Mouse (Mus musculus): ENCODE measurements at regions not wholly inside any gene's neighbourhood (a gene's known extent, or its start where the extent isn't known, plus 50 kb on each side); places are given as distances from the start of the nearest gene placed in this dataset.
A peak's percentile ranks its signal among the peaks of the same experiment; 100 is the strongest.

GRCm38 (mm10) chr13:70969596-70969995, 128.0 kb upstream of the Adamts16 start:
- ATAC-seq (ENCODE audit: low read depth) (no peak), DNase-seq (ENCODE audit: low spot score) (no peak)
- Histone ChIP-seq H3K27ac (replicated peaks; ENCODE audit: low read depth, low read length) (no peak overlapping the region), H3K4me3 (ENCODE audit: low read depth, low read length) (no peak overlapping the region), H3K4me2 (ENCODE audit: low read depth, low read length) (no peak overlapping the region), H3K4me1 (ENCODE audit: control insufficient read depth, insufficient read depth, low read length) (no peaks in the 10 kb centered on the region), H3K36me3 (ENCODE audit: control insufficient read depth, insufficient read depth, low read length) (no peaks in the 10 kb centered on the region), H3K9me3 (ENCODE audit: control insufficient read depth, low read length) (no peaks in the 10 kb centered on the region), H3K9ac (ENCODE audit: low read depth, low read length) (no peak overlapping the region), H3K27me3 (replicated peaks; ENCODE audit: control insufficient read depth, insufficient read depth, low read length) (no peaks in the 10 kb centered on the region)
- 47% methylated on average over 9 of the region's 9 CpGs for WGBS

- H3K9ac ChIP-seq (ENCODE audit: low read depth, low read length), result no peak overlapping the region
- no peak for DNase-seq (ENCODE audit: low spot score)
- no peak overlapping the region for H3K27ac ChIP-seq (replicated peaks; ENCODE audit: low read depth, low read length)
- no peak overlapping the region for H3K4me3 ChIP-seq (ENCODE audit: low read depth, low read length)
- no peak for ATAC-seq (ENCODE audit: low read depth)
- no peaks in the 10 kb centered on the region for H3K9me3 ChIP-seq (ENCODE audit: control insufficient read depth, low read length)
- H3K27me3 ChIP-seq (replicated peaks; ENCODE audit: control insufficient read depth, insufficient read depth, low read length), result no peaks in the 10 kb centered on the region
- H3K4me1 ChIP-seq (ENCODE audit: control insufficient read depth, insufficient read depth, low read length), result no peaks in the 10 kb centered on the region
- no peaks in the 10 kb centered on the region for H3K36me3 ChIP-seq (ENCODE audit: control insufficient read depth, insufficient read depth, low read length)
- 52% methylated on average over 3 of the region's 3 CpGs for WGBS
- H3K4me2 ChIP-seq (ENCODE audit: low read depth, low read length), result no peak overlapping the region
These were observed 126.2 kb upstream of the Adamts16 start for GRCm38 (mm10) chr13:70967781-70968180.

- Histone ChIP-seq H3K4me2 (ENCODE audit: low read depth, low read length) (no peak overlapping the region), H3K4me3 (ENCODE audit: low read depth, low read length) (no peak overlapping the region), H3K9me3 (ENCODE audit: control insufficient read depth, low read length) (no peaks in the 10 kb centered on the region), H3K27me3 (replicated peaks; ENCODE audit: control insufficient read depth, insufficient read depth, low read length) (no peaks in the 10 kb centered on the region; the same call in 1 of the 2 replicates), H3K27ac (replicated peaks; ENCODE audit: low read depth, low read length) (no peak overlapping the region), H3K9ac (ENCODE audit: low read depth, low read length) (no peak overlapping the region), H3K4me1 (ENCODE audit: control insufficient read depth, insufficient read depth, low read length) (no peaks in the 10 kb centered on the region), H3K36me3 (ENCODE audit: control insufficient read depth, insufficient read depth, low read length) (no peaks in the 10 kb centered on the region)
- 72% methylated on average over 2 of the region's 2 CpGs for WGBS
- DNase-seq (ENCODE audit: low spot score), result no peak
- no peak for ATAC-seq (ENCODE audit: low read depth)
These were observed 121.8 kb upstream of the Adamts16 start for GRCm38 (mm10) chr13:70963384-70963783.

GRCm38 (mm10) chr13:70934309-70935037, 92.9 kb upstream of the Adamts16 start:
- Histone ChIP-seq H3K27me3 (replicated peaks; ENCODE audit: control insufficient read depth, insufficient read depth, low read length) (no peaks in the 10 kb centered on the region), H3K4me1 (ENCODE audit: control insufficient read depth, insufficient read depth, low read length) (peaks cover 3% of the 10 kb centered on the region; the same call in 1 of the 2 replicates), H3K9me3 (ENCODE audit: control insufficient read depth, low read length) (no peaks in the 10 kb centered on the region), H3K4me2 (ENCODE audit: low read depth, low read length) (no peak overlapping the region), H3K9ac (ENCODE audit: low read depth, low read length) (no peak overlapping the region), H3K27ac (replicated peaks; ENCODE audit: low read depth, low read length) (no peak overlapping the region), H3K36me3 (ENCODE audit: control insufficient read depth, insufficient read depth, low read length) (no peaks in the 10 kb centered on the region), H3K4me3 (ENCODE audit: low read depth, low read length) (no peak overlapping the region)
- WGBS, result 31% methylated on average over 7 of the region's 7 CpGs
- ATAC-seq (ENCODE audit: low read depth) (no peak), DNase-seq (ENCODE audit: low spot score) (peak; percentile 48)

- WGBS, result 86% methylated on average over 1 of the region's 1 CpGs
- ATAC-seq (ENCODE audit: low read depth), result no peak
These were observed 72.2 kb upstream of the Adamts16 start for GRCm38 (mm10) chr13:70913834-70914233.

GRCm38 (mm10) chr13:70910934-70911333, 69.3 kb upstream of the Adamts16 start:
- H3K9ac ChIP-seq (ENCODE audit: low read depth, low read length), result no peak overlapping the region
- no peaks in the 10 kb centered on the region for H3K9me3 ChIP-seq (ENCODE audit: control insufficient read depth, low read length)
- 0 out of 2 replicates have a peak, but pooled peaks cover 2% of the 10 kb centered on the region for H3K4me1 ChIP-seq (ENCODE audit: control insufficient read depth, insufficient read depth, low read length)
- no peak overlapping the region for H3K4me3 ChIP-seq (ENCODE audit: low read depth, low read length)
- H3K27me3 ChIP-seq (replicated peaks; ENCODE audit: control insufficient read depth, insufficient read depth, low read length), result no peaks in the 10 kb centered on the region
- H3K4me2 ChIP-seq (ENCODE audit: low read depth, low read length), result no peak overlapping the region
- DNase-seq (ENCODE audit: low spot score), result no peak
- H3K36me3 ChIP-seq (ENCODE audit: control insufficient read depth, insufficient read depth, low read length), result no peaks in the 10 kb centered on the region
- H3K27ac ChIP-seq (replicated peaks; ENCODE audit: low read depth, low read length), result no peak overlapping the region
- no peak for ATAC-seq (ENCODE audit: low read depth)

More at GRCm38 (mm10) chr13:70913834-70914233, 72.2 kb upstream of the Adamts16 start:
- Histone ChIP-seq H3K9ac (ENCODE audit: low read depth, low read length) (no peak overlapping the region), H3K4me2 (ENCODE audit: low read depth, low read length) (no peak overlapping the region), H3K27me3 (replicated peaks; ENCODE audit: control insufficient read depth, insufficient read depth, low read length) (no peaks in the 10 kb centered on the region), H3K9me3 (ENCODE audit: control insufficient read depth, low read length) (no peaks in the 10 kb centered on the region), H3K4me1 (ENCODE audit: control insufficient read depth, insufficient read depth, low read length) (0 out of 2 replicates have a peak, but pooled peaks cover 2% of the 10 kb centered on the region), H3K36me3 (ENCODE audit: control insufficient read depth, insufficient read depth, low read length) (no peaks in the 10 kb centered on the region), H3K27ac (replicated peaks; ENCODE audit: low read depth, low read length) (no peak overlapping the region), H3K4me3 (ENCODE audit: low read depth, low read length) (no peak overlapping the region)
- DNase-seq (ENCODE audit: low spot score), result no peak

- no peaks in the 10 kb centered on the region for H3K36me3 ChIP-seq (ENCODE audit: control insufficient read depth, insufficient read depth, low read length)
- DNase-seq (ENCODE audit: low spot score) (no peak), ATAC-seq (ENCODE audit: low read depth) (no peak)
- H3K27me3 ChIP-seq (replicated peaks; ENCODE audit: control insufficient read depth, insufficient read depth, low read length), result no peaks in the 10 kb centered on the region
- H3K27ac ChIP-seq (replicated peaks; ENCODE audit: low read depth, low read length), result no peak overlapping the region
- no peak overlapping the region for H3K4me2 ChIP-seq (ENCODE audit: low read depth, low read length)
- no peak overlapping the region for H3K4me3 ChIP-seq (ENCODE audit: low read depth, low read length)
- no peak overlapping the region for H3K9ac ChIP-seq (ENCODE audit: low read depth, low read length)
- peaks cover 4% of the 10 kb centered on the region; the same call in 1 of the 2 replicates for H3K4me1 ChIP-seq (ENCODE audit: control insufficient read depth, insufficient read depth, low read length)
- H3K9me3 ChIP-seq (ENCODE audit: control insufficient read depth, low read length), result no peaks in the 10 kb centered on the region
These were observed 63.2 kb upstream of the Adamts16 start for GRCm38 (mm10) chr13:70904834-70905233.

GRCm38 (mm10) chr13:70903831-70904230, 62.2 kb upstream of the Adamts16 start:
- H3K4me1 ChIP-seq (ENCODE audit: control insufficient read depth, insufficient read depth, low read length), result peaks cover 4% of the 10 kb centered on the region; the same call in 1 of the 2 replicates
- no peaks in the 10 kb centered on the region for H3K9me3 ChIP-seq (ENCODE audit: control insufficient read depth, low read length)
- no peaks in the 10 kb centered on the region for H3K27me3 ChIP-seq (replicated peaks; ENCODE audit: control insufficient read depth, insufficient read depth, low read length)
- H3K27ac ChIP-seq (replicated peaks; ENCODE audit: low read depth, low read length), result no peak overlapping the region
- no peaks in the 10 kb centered on the region for H3K36me3 ChIP-seq (ENCODE audit: control insufficient read depth, insufficient read depth, low read length)
- H3K4me3 ChIP-seq (ENCODE audit: low read depth, low read length), result no peak overlapping the region
- H3K4me2 ChIP-seq (ENCODE audit: low read depth, low read length), result no peak overlapping the region
- H3K9ac ChIP-seq (ENCODE audit: low read depth, low read length), result no peak overlapping the region
- ATAC-seq (ENCODE audit: low read depth) (no peak), DNase-seq (ENCODE audit: low spot score) (no peak)
- 47% methylated on average over 8 of the region's 8 CpGs for WGBS

- Histone ChIP-seq H3K9me3 (ENCODE audit: control insufficient read depth, low read length) (no peaks in the 10 kb centered on the region), H3K27me3 (replicated peaks; ENCODE audit: control insufficient read depth, insufficient read depth, low read length) (no peaks in the 10 kb centered on the region), H3K4me3 (ENCODE audit: low read depth, low read length) (no peak overlapping the region), H3K9ac (ENCODE audit: low read depth, low read length) (no peak overlapping the region), H3K27ac (replicated peaks; ENCODE audit: low read depth, low read length) (no peak overlapping the region), H3K4me2 (ENCODE audit: low read depth, low read length) (no peak overlapping the region), H3K4me1 (ENCODE audit: control insufficient read depth, insufficient read depth, low read length) (peaks cover 4% of the 10 kb centered on the region; the same call in 1 of the 2 replicates), H3K36me3 (ENCODE audit: control insufficient read depth, insufficient read depth, low read length) (no peaks in the 10 kb centered on the region)
- DNase-seq (ENCODE audit: low spot score) (no peak), ATAC-seq (ENCODE audit: low read depth) (no peak)
- WGBS, result 75% methylated on average over 2 of the region's 2 CpGs
These were observed 61.5 kb upstream of the Adamts16 start for GRCm38 (mm10) chr13:70903150-70903549.

Data from embryonic facial prominence, embryonic 14.5 days (tissue).